Mouse (Mus musculus): Measurements from ENCODE around the gene Zg16. TPM values are rescaled to one million over a fixed set of nuclear protein-coding genes. Genes with fewer than 3 reads are reported as not detected.

Zg16 gene
- polyA plus RNA-seq, 1 experiment from 2014 or later, result not detected

- H3K9ac ChIP-seq (replicated peaks; ENCODE audit: low read depth, low read length), result no peak overlapping the region
- no peaks in the 10 kb centered on the region for H3K9me3 ChIP-seq (ENCODE audit: control insufficient read depth, low read length)
- no peak overlapping the region for H3K4me2 ChIP-seq (ENCODE audit: low read depth, low read length)
- WGBS, result 76% methylated on average over 5 of the region's 5 CpGs
- H3K4me1 ChIP-seq (ENCODE audit: control insufficient read depth, insufficient read depth, low read length), result no peaks in the 10 kb centered on the region
- no peaks in the 10 kb centered on the region for H3K36me3 ChIP-seq (ENCODE audit: control insufficient read depth, insufficient read depth, low read length)
- no peak overlapping the region for H3K4me3 ChIP-seq (ENCODE audit: low read depth, low read length)
- ATAC-seq (ENCODE audit: low read depth), result no peak
- H3K27me3 ChIP-seq (ENCODE audit: control insufficient read depth, insufficient read depth, low read length), result no peaks in the 10 kb centered on the region
- H3K27ac ChIP-seq (ENCODE audit: low read depth, low read length), result no peak overlapping the region
Observed at GRCm38 (mm10) chr7:127055026-127055585, 32.0 kb downstream of the Zg16 start.

GRCm38 (mm10) chr7:127041851-127042672 is 45.1 kb downstream of the Zg16 start, which contains the start of gene Kif22:
Gene Kif22, minus strand, starts transcription at chr7:127042471.
- Histone ChIP-seq H3K4me2 (ENCODE audit: low read depth, low read length) (peak within 1 kb of the TSS; percentile 54), H3K27me3 (ENCODE audit: control insufficient read depth, insufficient read depth, low read length) (no peaks in the 10 kb centered on the region), H3K27ac (ENCODE audit: low read depth, low read length) (peak within 1 kb of the TSS; percentile 16; the same call in 1 of the 2 replicates), H3K9ac (replicated peaks; ENCODE audit: low read depth, low read length) (peak within 1 kb of the TSS; percentile 56), H3K36me3 (ENCODE audit: control insufficient read depth, insufficient read depth, low read length) (no peaks in the 10 kb centered on the region), H3K9me3 (ENCODE audit: control insufficient read depth, low read length) (no peaks in the 10 kb centered on the region), H3K4me3 (ENCODE audit: low read depth, low read length) (peak within 1 kb of the TSS; percentile 45), H3K4me1 (ENCODE audit: control insufficient read depth, insufficient read depth, low read length) (peaks cover 7% of the 10 kb centered on the region; the same call in 1 of the 2 replicates)
- under 1% methylated on average over 53 of the region's 53 CpGs for WGBS
- peak; percentile 88 for ATAC-seq (ENCODE audit: low read depth)

GRCm38 (mm10) chr7:127031244-127031643 is 55.9 kb downstream of the Zg16 start:
- Histone ChIP-seq H3K9ac (replicated peaks; ENCODE audit: low read depth, low read length) (no peak overlapping the region), H3K27me3 (ENCODE audit: control insufficient read depth, insufficient read depth, low read length) (no peaks in the 10 kb centered on the region), H3K4me2 (ENCODE audit: low read depth, low read length) (no peak overlapping the region), H3K27ac (ENCODE audit: low read depth, low read length) (no peak overlapping the region; the same call in 1 of the 2 replicates), H3K9me3 (ENCODE audit: control insufficient read depth, low read length) (no peaks in the 10 kb centered on the region), H3K4me1 (ENCODE audit: control insufficient read depth, insufficient read depth, low read length) (peaks cover 8% of the 10 kb centered on the region), H3K36me3 (ENCODE audit: control insufficient read depth, insufficient read depth, low read length) (no peaks in the 10 kb centered on the region), H3K4me3 (ENCODE audit: low read depth, low read length) (no peak overlapping the region)
- no peak for ATAC-seq (ENCODE audit: low read depth)
- WGBS, result 64% methylated on average over 1 of the region's 1 CpGs

DNA sequence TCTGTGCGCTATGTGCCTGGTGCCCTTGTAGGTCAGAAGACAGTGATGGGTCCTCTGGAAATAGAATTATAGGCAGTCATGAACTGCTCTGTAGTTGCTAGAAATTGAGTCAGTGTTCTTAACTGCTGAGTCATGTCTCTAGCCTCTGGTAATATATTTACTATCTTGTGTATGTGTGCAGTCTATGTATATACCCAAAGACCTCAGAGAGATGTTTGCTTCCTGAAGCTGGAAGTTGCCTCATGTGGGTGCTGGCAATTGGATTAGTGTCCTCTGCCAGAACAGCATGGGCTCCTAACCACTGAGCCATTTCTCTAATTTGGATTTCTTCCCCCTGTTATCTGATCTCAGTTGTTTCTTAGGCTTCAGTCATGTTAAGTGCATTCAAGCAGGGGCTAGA is 57.0 kb downstream of the Zg16 start:
- no peak overlapping the region for H3K9ac ChIP-seq (replicated peaks; ENCODE audit: low read depth, low read length)
- H3K27me3 ChIP-seq (ENCODE audit: control insufficient read depth, insufficient read depth, low read length), result no peaks in the 10 kb centered on the region
- peaks cover 9% of the 10 kb centered on the region for H3K4me1 ChIP-seq (ENCODE audit: control insufficient read depth, insufficient read depth, low read length)
- 95% methylated on average over 1 of the region's 1 CpGs for WGBS
- no peaks in the 10 kb centered on the region for H3K36me3 ChIP-seq (ENCODE audit: control insufficient read depth, insufficient read depth, low read length)
- no peak overlapping the region for H3K27ac ChIP-seq (ENCODE audit: low read depth, low read length)
- H3K4me3 ChIP-seq (ENCODE audit: low read depth, low read length), result no peak overlapping the region
- no peak overlapping the region for H3K4me2 ChIP-seq (ENCODE audit: low read depth, low read length)
- ATAC-seq (ENCODE audit: low read depth), result no peak
- no peaks in the 10 kb centered on the region for H3K9me3 ChIP-seq (ENCODE audit: control insufficient read depth, low read length)

DNA sequence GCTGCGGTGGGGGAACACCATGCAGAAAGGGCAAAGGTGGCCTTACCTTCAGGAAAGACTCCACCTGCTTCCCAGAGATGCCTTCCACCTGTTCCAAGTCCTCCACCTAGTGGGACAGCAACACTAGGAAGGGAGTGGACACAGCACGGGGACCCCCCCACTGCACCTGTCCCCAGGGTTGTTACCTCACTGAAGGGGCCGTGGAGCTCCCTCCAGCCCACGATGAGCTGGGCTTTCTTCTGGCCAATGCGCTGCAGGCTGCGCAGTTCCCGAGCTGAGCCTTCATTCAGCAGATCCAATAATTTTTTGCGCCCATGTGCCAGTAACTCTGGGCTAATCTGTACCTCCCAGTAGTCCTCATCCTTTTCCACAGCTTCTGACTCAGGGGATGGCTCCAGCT is 59.2 kb downstream of the Zg16 start:
- Histone ChIP-seq H3K4me2 (ENCODE audit: low read depth, low read length) (peak overlapping the region; percentile 81), H3K9ac (replicated peaks; ENCODE audit: low read depth, low read length) (peak overlapping the region; percentile 66), H3K36me3 (ENCODE audit: control insufficient read depth, insufficient read depth, low read length) (peaks cover 14% of the 10 kb centered on the region), H3K27me3 (ENCODE audit: control insufficient read depth, insufficient read depth, low read length) (no peaks in the 10 kb centered on the region), H3K9me3 (ENCODE audit: control insufficient read depth, low read length) (no peaks in the 10 kb centered on the region), H3K4me1 (ENCODE audit: control insufficient read depth, insufficient read depth, low read length) (peaks cover 32% of the 10 kb centered on the region), H3K27ac (ENCODE audit: low read depth, low read length) (peak overlapping the region; percentile 100), H3K4me3 (ENCODE audit: low read depth, low read length) (peak overlapping the region; percentile 95)
- ATAC-seq (ENCODE audit: low read depth), result peak; percentile 26; the same call in 1 of the 2 replicates
- 56% methylated on average over 8 of the region's 8 CpGs for WGBS

GRCm38 (mm10) chr7:127026984-127027726 is 60.0 kb downstream of the Zg16 start, which contains the start of gene Maz:
Gene Maz, minus strand, starts transcription at chr7:127027037.
- peak; percentile 86 for ATAC-seq (ENCODE audit: low read depth)
- Histone ChIP-seq H3K9me3 (ENCODE audit: control insufficient read depth, low read length) (no peaks in the 10 kb centered on the region), H3K36me3 (ENCODE audit: control insufficient read depth, insufficient read depth, low read length) (peaks cover 21% of the 10 kb centered on the region), H3K9ac (replicated peaks; ENCODE audit: low read depth, low read length) (peak within 1 kb of the TSS; percentile 100), H3K4me2 (ENCODE audit: low read depth, low read length) (peak within 1 kb of the TSS; percentile 98), H3K4me1 (ENCODE audit: control insufficient read depth, insufficient read depth, low read length) (peaks cover 37% of the 10 kb centered on the region), H3K4me3 (ENCODE audit: low read depth, low read length) (peak within 1 kb of the TSS; percentile 95), H3K27me3 (ENCODE audit: control insufficient read depth, insufficient read depth, low read length) (no peaks in the 10 kb centered on the region), H3K27ac (ENCODE audit: low read depth, low read length) (peak within 1 kb of the TSS; percentile 100)
- WGBS, result under 1% methylated on average over 53 of the region's 63 CpGs

- Histone ChIP-seq H3K9ac (replicated peaks; ENCODE audit: low read depth, low read length) (peak overlapping the region; percentile 100), H3K4me1 (ENCODE audit: control insufficient read depth, insufficient read depth, low read length) (peaks cover 38% of the 10 kb centered on the region), H3K36me3 (ENCODE audit: control insufficient read depth, insufficient read depth, low read length) (peaks cover 22% of the 10 kb centered on the region), H3K27ac (ENCODE audit: low read depth, low read length) (peak overlapping the region; percentile 100), H3K4me3 (ENCODE audit: low read depth, low read length) (peak overlapping the region; percentile 95), H3K4me2 (ENCODE audit: low read depth, low read length) (peak overlapping the region; percentile 98), H3K27me3 (ENCODE audit: control insufficient read depth, insufficient read depth, low read length) (no peaks in the 10 kb centered on the region), H3K9me3 (ENCODE audit: control insufficient read depth, low read length) (no peaks in the 10 kb centered on the region)
- WGBS, result no CpG with 5 or more reads among the region's 48 CpGs
- no peak; the same call in 1 of the 2 replicates for ATAC-seq (ENCODE audit: low read depth)
Observed at GRCm38 (mm10) chr7:127026616-127026983, 60.5 kb downstream of the Zg16 start.

DNA sequence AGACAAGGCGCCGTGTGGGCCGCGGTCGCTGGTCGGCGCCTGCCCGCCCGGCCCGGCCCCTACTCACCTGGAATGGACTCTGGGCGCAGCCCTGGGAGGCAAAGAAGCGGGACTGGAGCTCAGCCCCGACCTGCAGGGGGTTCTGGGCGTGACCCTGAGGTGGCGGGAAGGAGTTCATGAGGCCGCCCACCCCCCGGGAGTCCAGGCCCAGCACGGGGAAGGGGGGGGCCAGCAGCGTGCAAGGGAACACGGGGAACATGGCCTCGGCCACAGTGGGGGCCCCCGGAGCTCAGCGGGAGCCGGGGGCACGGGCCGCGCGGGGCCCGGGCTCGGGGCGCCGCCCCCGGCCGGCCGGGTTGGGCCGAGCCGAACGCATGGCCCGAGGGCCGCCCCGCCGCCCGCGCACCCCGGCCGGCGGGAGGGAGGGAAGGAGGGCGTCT is 60.9 kb downstream of the Zg16 start:
- Histone ChIP-seq H3K9me3 (ENCODE audit: control insufficient read depth, low read length) (no peaks in the 10 kb centered on the region), H3K9ac (replicated peaks; ENCODE audit: low read depth, low read length) (peak overlapping the region; percentile 100), H3K4me3 (ENCODE audit: low read depth, low read length) (peak overlapping the region; percentile 95), H3K4me2 (ENCODE audit: low read depth, low read length) (peak overlapping the region; percentile 98), H3K27me3 (ENCODE audit: control insufficient read depth, insufficient read depth, low read length) (no peaks in the 10 kb centered on the region), H3K36me3 (ENCODE audit: control insufficient read depth, insufficient read depth, low read length) (peaks cover 22% of the 10 kb centered on the region), H3K4me1 (ENCODE audit: control insufficient read depth, insufficient read depth, low read length) (peaks cover 42% of the 10 kb centered on the region), H3K27ac (ENCODE audit: low read depth, low read length) (peak overlapping the region; percentile 100)
- under 1% methylated on average over 15 of the region's 48 CpGs for WGBS
- ATAC-seq (ENCODE audit: low read depth), result peak; percentile 13

All from neural tube, embryonic 14.5 days (tissue).